Mouse (Mus musculus) midbrain, embryonic 11.5 days (tissue): ENCODE data around the gene Tysnd1. TPM values are rescaled to one million over a fixed set of nuclear protein-coding genes. Genes with fewer than 3 reads are reported as not detected.

Source experiments
- ATAC-seq: fragments of 200-750 bp; cut with Nextera tagmentation; 2 replicates; pipeline ENCODE4 v1.8.0; 2017; ENCODE audit warnings: moderate TSS enrichment, moderate library complexity; ENCODE audit not compliant: low FRiP score
- DNase-seq: peaks from one replicate; pipeline ENCODE4 v3.0.0; 2015; ENCODE audit warnings: low spot score; ENCODE audit errors: missing footprints
- H3K27ac ChIP-seq: fragments of 300-500 bp; sonication (generic); 2 replicates; pipeline ENCODE4 v1.5.1; 2014; ENCODE audit warnings: low read depth, low read length
- H3K27me3 ChIP-seq: fragments of 300-500 bp; sonication (generic); 2 replicates; pipeline ENCODE4 v1.6.1; 2014; ENCODE audit warnings: mild to moderate bottlenecking, low read length, moderate library complexity, mixed read lengths; ENCODE audit not compliant: control insufficient read depth, insufficient read depth
- H3K36me3 ChIP-seq: fragments of 300-500 bp; sonication (generic); 2 replicates; pipeline ENCODE4 v1.6.1; 2014; ENCODE audit warnings: mild to moderate bottlenecking, low read length, moderate library complexity, mixed read lengths; ENCODE audit not compliant: control insufficient read depth, insufficient read depth
- H3K4me1 ChIP-seq: fragments of 300-500 bp; sonication (generic); 2 replicates; pipeline ENCODE4 v1.6.1; 2014; ENCODE audit warnings: low read length; ENCODE audit not compliant: control insufficient read depth, insufficient read depth
- H3K4me2 ChIP-seq: fragments of 300-500 bp; sonication (generic); 2 replicates; pipeline ENCODE4 v1.6.1; 2014; ENCODE audit warnings: mild to moderate bottlenecking, moderate library complexity
- H3K4me3 ChIP-seq: fragments of 300-500 bp; sonication (generic); 2 replicates; pipeline ENCODE4 v1.5.1; 2014; ENCODE audit warnings: low read depth, low read length
- H3K9ac ChIP-seq: fragments of 300-500 bp; sonication (generic); 2 replicates; pipeline ENCODE4 v1.6.1; 2014; ENCODE audit warnings: low read length
- H3K9me3 ChIP-seq: fragments of 300-500 bp; sonication (generic); 2 replicates; pipeline ENCODE4 v1.6.1; 2016; ENCODE audit warnings: low read length; ENCODE audit not compliant: control insufficient read depth
- WGBS: fragments of 180-500 bp; shearing (Covaris S2); extraction: QIAGEN DNeasy Blood & Tissue Kit; methylation state at CpG from one replicate; pipeline ENCODE4 v1.1.7; 2014; 5-methylcytosine and 5-hydroxymethylcytosine counted together
- polyA plus RNA-seq: library from polyadenylated mRNA; unstranded; fragments of >200 nt; fragmentation: Nextera tagmentation; extraction: Ambion mirVana; gene quantifications from 2 replicates; pipeline ENCODE4 v1.2.1, GENCODE M21; 2014

The Tysnd1 gene
- polyA plus RNA-seq, 1 experiment from 2014 or later: 27.9 TPM

- no peaks in the 10 kb centered on the region for H3K9me3 ChIP-seq
- no peak for DNase-seq
- H3K9ac ChIP-seq: no peak overlapping the region
- 93% methylated on average over 18 of the region's 18 CpGs for WGBS
- no peaks in the 10 kb centered on the region for H3K27me3 ChIP-seq
- no peak overlapping the region for H3K27ac ChIP-seq
- ATAC-seq: no peak
- no peak overlapping the region for H3K4me3 ChIP-seq
- H3K4me1 ChIP-seq: no peaks in the 10 kb centered on the region
- no peak overlapping the region for H3K4me2 ChIP-seq
- H3K36me3 ChIP-seq: peaks cover 2% of the 10 kb centered on the region; the same call in 1 of the 2 replicates
Observed at GRCm38 (mm10) chr10:61656928-61657882, 38.1 kb upstream of the Tysnd1 start.

GRCm38 (mm10) chr10:61657985-61658384 is 37.3 kb upstream of the Tysnd1 start:
- peak; percentile 96 for DNase-seq
- peaks cover 5% of the 10 kb centered on the region; the same call in 1 of the 2 replicates for H3K36me3 ChIP-seq
- WGBS: 33% methylated on average over 4 of the region's 4 CpGs

GRCm38 (mm10) chr10:61661887-61662286 is 33.4 kb upstream of the Tysnd1 start:
- ATAC-seq (no peak), DNase-seq (no peak)
- Histone ChIP-seq H3K9ac (no peak overlapping the region), H3K4me3 (no peak overlapping the region), H3K27me3 (no peaks in the 10 kb centered on the region), H3K4me1 (no peaks in the 10 kb centered on the region), H3K4me2 (no peak overlapping the region), H3K36me3 (peaks cover 12% of the 10 kb centered on the region; the same call in 1 of the 2 replicates), H3K9me3 (no peaks in the 10 kb centered on the region), H3K27ac (no peak overlapping the region)
- WGBS: 87% methylated on average over 8 of the region's 8 CpGs

More at GRCm38 (mm10) chr10:61657985-61658384, 37.3 kb upstream of the Tysnd1 start:
- H3K4me1 ChIP-seq: no peaks in the 10 kb centered on the region
- no peak overlapping the region for H3K27ac ChIP-seq
- H3K9me3 ChIP-seq: no peaks in the 10 kb centered on the region
- H3K9ac ChIP-seq: no peak overlapping the region
- H3K4me3 ChIP-seq: no peak overlapping the region
- no peaks in the 10 kb centered on the region for H3K27me3 ChIP-seq
- ATAC-seq: no peak
- no peak overlapping the region for H3K4me2 ChIP-seq

GRCm38 (mm10) chr10:61662391-61662988 is 32.8 kb upstream of the Tysnd1 start:
- H3K4me1 ChIP-seq: no peaks in the 10 kb centered on the region
- no peak overlapping the region for H3K4me2 ChIP-seq
- DNase-seq: no peak
- no peak overlapping the region for H3K4me3 ChIP-seq
- peaks cover 12% of the 10 kb centered on the region; the same call in 1 of the 2 replicates for H3K36me3 ChIP-seq
- H3K9me3 ChIP-seq: no peaks in the 10 kb centered on the region
- no peaks in the 10 kb centered on the region for H3K27me3 ChIP-seq
- H3K9ac ChIP-seq: no peak overlapping the region
- no peak for ATAC-seq
- 81% methylated on average over 10 of the region's 10 CpGs for WGBS
- H3K27ac ChIP-seq: no peak overlapping the region

GRCm38 (mm10) chr10:61665111-61665510 is 30.2 kb upstream of the Tysnd1 start:
- Histone ChIP-seq H3K27me3 (no peaks in the 10 kb centered on the region), H3K9me3 (no peaks in the 10 kb centered on the region), H3K36me3 (peaks cover 14% of the 10 kb centered on the region; the same call in 1 of the 2 replicates)

GRCm38 (mm10) chr10:61665651-61666050 is 29.7 kb upstream of the Tysnd1 start:
- WGBS: 93% methylated on average over 3 of the region's 3 CpGs
- no peak for ATAC-seq
- Histone ChIP-seq H3K36me3 (peaks cover 19% of the 10 kb centered on the region), H3K9me3 (no peaks in the 10 kb centered on the region), H3K4me3 (no peak overlapping the region), H3K27ac (no peak overlapping the region), H3K9ac (no peak overlapping the region), H3K4me2 (no peak overlapping the region), H3K27me3 (no peaks in the 10 kb centered on the region), H3K4me1 (no peaks in the 10 kb centered on the region)
- DNase-seq: no peak

More at GRCm38 (mm10) chr10:61665111-61665510, 30.2 kb upstream of the Tysnd1 start:
- Histone ChIP-seq H3K4me1 (no peaks in the 10 kb centered on the region), H3K27ac (no peak overlapping the region), H3K9ac (no peak overlapping the region), H3K4me2 (no peak overlapping the region), H3K4me3 (no peak overlapping the region)
- DNase-seq (no peak), ATAC-seq (no peak)
- 95% methylated on average over 10 of the region's 10 CpGs for WGBS

- Histone ChIP-seq H3K27ac (no peak overlapping the region), H3K4me2 (no peak overlapping the region), H3K36me3 (peaks cover 24% of the 10 kb centered on the region), H3K4me1 (no peaks in the 10 kb centered on the region), H3K27me3 (no peaks in the 10 kb centered on the region), H3K9me3 (no peaks in the 10 kb centered on the region), H3K4me3 (no peak overlapping the region), H3K9ac (no peak overlapping the region)
- DNase-seq (no peak), ATAC-seq (no peak)
- 92% methylated on average over 7 of the region's 7 CpGs for WGBS
Observed at GRCm38 (mm10) chr10:61669289-61669688, 26.0 kb upstream of the Tysnd1 start.

GRCm38 (mm10) chr10:61669896-61670295 is 25.4 kb upstream of the Tysnd1 start:
- Histone ChIP-seq H3K27ac (no peak overlapping the region), H3K9ac (no peak overlapping the region), H3K36me3 (peaks cover 24% of the 10 kb centered on the region), H3K4me2 (no peak overlapping the region), H3K9me3 (no peaks in the 10 kb centered on the region), H3K4me1 (no peaks in the 10 kb centered on the region), H3K4me3 (no peak overlapping the region), H3K27me3 (no peaks in the 10 kb centered on the region)
- ATAC-seq: no peak
- DNase-seq: no peak

- Histone ChIP-seq H3K9ac (no peak overlapping the region), H3K9me3 (no peaks in the 10 kb centered on the region), H3K27me3 (no peaks in the 10 kb centered on the region), H3K4me2 (no peak overlapping the region), H3K4me3 (no peak overlapping the region), H3K36me3 (peaks cover 22% of the 10 kb centered on the region), H3K27ac (no peak overlapping the region), H3K4me1 (no peaks in the 10 kb centered on the region)
- ATAC-seq (no peak), DNase-seq (no peak)
- WGBS: 94% methylated on average over 3 of the region's 3 CpGs
Observed at GRCm38 (mm10) chr10:61670758-61671157, 24.6 kb upstream of the Tysnd1 start.
